Mouse (Mus musculus) T-cell, adult 66 days (primary cell): Measurements from ENCODE around the gene Kcnq5. TPM values are rescaled to one million over a fixed set of nuclear protein-coding genes. Genes with fewer than 3 reads are reported as not detected.

ENCODE experiments used
- total RNA-seq, 2 experiments: library from RNA; stranded (reverse); gene quantifications; 3 replicates in 1 of 2; 4 replicates in 1 of 2; pipeline ENCODE4 v1.2.4; 2023

Kcnq5 gene
- total RNA-seq: 1 to 10 TPM; 3.9 to 4.1 TPM

GRCm38 (mm10) chr1:21961251-21962082 is at the start of gene Kcnq5:
Gene Kcnq5 (minus strand): TSS chr1:21961942.

GRCm38 (mm10) chr1:21383256-21383655 is 578.5 kb downstream of the Kcnq5 start, which contains the start of gene Khdc1b:
Gene Khdc1b (plus strand): TSS chr1:21383556.

GRCm38 (mm10) chr1:21368031-21368430 is 593.7 kb downstream of the Kcnq5 start, which contains the start of gene Khdc1c:
Gene Khdc1c (plus strand): TSS chr1:21368331.

GRCm38 (mm10) chr1:21349341-21349740 is 612.4 kb downstream of the Kcnq5 start, which contains the start of gene Khdc1a:
Gene Khdc1a (plus strand): TSS chr1:21349641.

